Mouse (Mus musculus): ENCODE data around the gene Cct4. TPM values are rescaled to one million over a fixed set of nuclear protein-coding genes. Genes with fewer than 3 reads are reported as not detected.

Cct4 gene
- total and polyA plus RNA-seq, 2 experiments from 2014 or later = 236 to 271 TPM

DNA sequence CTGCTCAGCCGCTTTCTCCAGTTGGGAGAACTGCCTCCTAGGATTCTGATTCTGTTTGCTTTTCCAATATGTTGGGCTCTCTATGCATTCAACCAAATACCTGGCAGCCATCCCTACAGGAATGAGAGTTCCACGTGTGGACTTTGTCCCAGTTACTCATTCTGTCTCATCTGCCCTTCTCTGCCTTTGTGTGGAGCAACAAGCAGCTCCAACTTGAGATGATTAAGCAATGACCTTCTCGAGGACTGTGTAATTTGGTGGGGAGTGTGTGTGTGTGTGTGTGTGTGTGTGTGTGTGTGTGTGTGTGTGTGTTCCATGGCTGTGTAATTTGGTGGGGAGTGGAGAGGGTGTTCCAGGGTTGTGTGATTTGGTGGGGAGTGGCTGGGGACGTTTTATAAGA lies 62.0 kb downstream of the Cct4 start:
- H3K9me3 ChIP-seq (ENCODE audit: low read length) = no peaks in the 10 kb centered on the region
- WGBS = 68% methylated on average over 4 of the region's 4 CpGs
- ATAC-seq (no peak), DNase-seq (no peak)
- H3K27me3 ChIP-seq (ENCODE audit: insufficient read depth, low read length) = no peaks in the 10 kb centered on the region
- no peak for TF ChIP-seq CTCF (IDR thresholded peaks at IDR 0.05; ENCODE audit: low read depth)
- H3K27ac ChIP-seq (ENCODE audit: low read depth, low read length) = no peak overlapping the region
- H3K36me3 ChIP-seq (ENCODE audit: insufficient read depth) = no peaks in the 10 kb centered on the region
- no peak overlapping the region for H3K9ac ChIP-seq
- H3K4me2 ChIP-seq (ENCODE audit: low read depth) = no peak overlapping the region
- no peak overlapping the region for H3K4me3 ChIP-seq (ENCODE audit: low read depth, low read length)
- no peaks in the 10 kb centered on the region for H3K4me1 ChIP-seq (ENCODE audit: insufficient read depth)

Other genes with a start within 250 kb of the Cct4 start
- 3.1 and 6.7 TPM in 2 replicates for gene B3gnt2, start 129.6 kb upstream of the Cct4 start, total RNA-seq (2014; rRNA removed)
- 3.0 and 3.6 TPM in 2 replicates for gene B3gnt2, start 129.6 kb upstream of the Cct4 start, polyA plus RNA-seq (2015; fragmentation: Nextera tagmentation; extraction: Ambion mirVana)
- gene Zrsr1, start 18.5 kb upstream of the Cct4 start, total RNA-seq (2014; rRNA removed) = 14.5 and 17.5 TPM in 2 replicates
- 4.8 and 6.4 TPM in 2 replicates for gene Zrsr1, start 18.5 kb upstream of the Cct4 start, polyA plus RNA-seq (2015; fragmentation: Nextera tagmentation; extraction: Ambion mirVana)
- gene Gm28048, start 8.4 kb upstream of the Cct4 start, total RNA-seq (2014; rRNA removed) = 0.81 and 2.8 TPM in 2 replicates
- 1.3 and 4.2 TPM in 2 replicates for gene Gm28048, start 8.4 kb upstream of the Cct4 start, polyA plus RNA-seq (2015; fragmentation: Nextera tagmentation; extraction: Ambion mirVana)
- gene Commd1, start 8.1 kb upstream of the Cct4 start, total RNA-seq (2014; rRNA removed) = 44.0 and 64.3 TPM in 2 replicates
- gene Commd1, start 8.1 kb upstream of the Cct4 start, polyA plus RNA-seq (2015; fragmentation: Nextera tagmentation; extraction: Ambion mirVana) = 207 and 250 TPM in 2 replicates
- 7.8 and 9.5 TPM in 2 replicates for gene Fam161a, start 17.0 kb downstream of the Cct4 start, total RNA-seq (2014; rRNA removed)
- gene Fam161a, start 17.0 kb downstream of the Cct4 start, polyA plus RNA-seq (2015; fragmentation: Nextera tagmentation; extraction: Ambion mirVana) = 3.4 and 6.9 TPM in 2 replicates

All from forebrain, postnatal 0 days (tissue).